8 mouse cellular contexts compared by ENCODE assay signal in the genomic region with DNA sequence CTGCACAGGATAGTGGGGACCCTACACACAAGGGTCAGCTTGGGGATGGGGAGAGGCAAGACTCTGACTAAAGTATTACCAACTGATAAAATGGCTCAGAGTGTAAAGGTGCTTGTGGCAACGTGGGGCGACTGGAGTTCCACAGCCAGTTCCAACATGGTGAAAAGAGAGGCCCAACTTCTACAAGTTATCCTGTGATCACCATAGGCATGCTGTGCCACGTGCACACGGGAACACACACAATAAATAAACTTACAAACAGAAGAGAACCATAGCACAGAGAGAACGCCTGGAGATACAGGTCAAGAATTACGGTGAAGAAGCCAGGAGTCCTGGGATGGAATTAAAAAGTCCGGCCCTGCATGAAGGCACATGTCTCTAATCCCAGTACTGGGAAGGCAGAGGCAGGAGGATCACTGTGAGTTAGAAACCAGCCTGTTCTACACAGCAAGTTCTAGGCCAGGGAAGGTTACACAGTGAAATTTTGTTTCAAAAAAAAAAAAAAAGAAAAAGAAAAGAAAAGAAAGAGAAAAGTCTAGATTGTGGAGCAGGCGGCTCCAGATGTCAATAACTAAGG. TPM values are rescaled to one million over a fixed set of nuclear protein-coding genes. Genes with fewer than 3 reads are reported as not detected.
A peak's percentile ranks its signal among the peaks of the same experiment; 100 is the strongest.
DNase-seq lines count a peak whose midpoint lies in the region; ATAC-seq and TF ChIP-seq lines count a peak whose summit lies in the region.

No protein-coding gene starts in this region.

- DNase-seq in kidney, adult 2 months: no peak
- no peak for DNase-seq in kidney, postnatal 36 days
- DNase-seq in hindbrain, embryonic 14.5 days (ENCODE audit: low spot score): no peak
- no peak for DNase-seq in midbrain, embryonic 14.5 days
- DNase-seq in kidney, adult 11 months: no peak
- no peak for DNase-seq in embryo, embryonic 9.5 days (ENCODE audit: extremely low spot score)

- TF ChIP-seq CTCF in kidney, adult 2 months (conservative IDR thresholded peaks at IDR 0.05; ENCODE audit: insufficient read depth, insufficient read length, low read depth, low read length): no peak
- no peak for TF ChIP-seq CTCF in bone marrow macrophage, adult 2 months (IDR thresholded peaks at IDR 0.05; ENCODE audit: low read depth, low read length)

- peaks cover 16% of the 10 kb centered on the region; the same call in 1 of the 2 replicates for H3K4me1 ChIP-seq in kidney, adult 2 months (ENCODE audit: control insufficient read depth, insufficient read depth, low read length)
- peaks cover 20% of the 10 kb centered on the region for H3K4me1 ChIP-seq in bone marrow macrophage, adult 2 months (ENCODE audit: control insufficient read depth, insufficient read depth, low read length)
- H3K4me1 ChIP-seq in hindbrain, embryonic 14.5 days (replicated peaks; ENCODE audit: control insufficient read depth, insufficient read depth, low read length): peaks cover 16% of the 10 kb centered on the region
- peaks cover 18% of the 10 kb centered on the region for H3K4me1 ChIP-seq in midbrain, embryonic 14.5 days (ENCODE audit: control insufficient read depth, insufficient read depth, low read length)

- H3K4me3 ChIP-seq in kidney, adult 2 months (ENCODE audit: insufficient read depth, low read depth, low read length): peak overlapping the region; percentile 88
- peak overlapping the region; percentile 81 for H3K4me3 ChIP-seq in bone marrow macrophage, adult 2 months (ENCODE audit: insufficient read depth, low read length)
- H3K4me3 ChIP-seq in hindbrain, embryonic 14.5 days (replicated peaks; ENCODE audit: low read length): peak overlapping the region; percentile 65
- peak overlapping the region; percentile 84 for H3K4me3 ChIP-seq in midbrain, embryonic 14.5 days (replicated peaks; ENCODE audit: low read depth, low read length)

- no peak overlapping the region for H3K27ac ChIP-seq in kidney, adult 2 months (ENCODE audit: insufficient read depth, low read depth, low read length)
- peak overlapping the region; percentile 66 for H3K27ac ChIP-seq in bone marrow macrophage, adult 2 months (ENCODE audit: insufficient read depth, low read depth, low read length)
- H3K27ac ChIP-seq in hindbrain, embryonic 14.5 days: peak overlapping the region; percentile 58; the same call in 1 of the 2 replicates
- H3K27ac ChIP-seq in midbrain, embryonic 14.5 days (replicated peaks; ENCODE audit: low read depth, low read length): peak overlapping the region; percentile 62

- H3K27me3 ChIP-seq in kidney, adult 2 months (replicated peaks; ENCODE audit: control insufficient read depth, insufficient read depth, low read length): no peaks in the 10 kb centered on the region
- H3K27me3 ChIP-seq in hindbrain, embryonic 14.5 days (ENCODE audit: control insufficient read depth, insufficient read depth, low read length): no peaks in the 10 kb centered on the region
- H3K27me3 ChIP-seq in midbrain, embryonic 14.5 days (ENCODE audit: control insufficient read depth, insufficient read depth, low read length): peaks cover 9% of the 10 kb centered on the region; the same call in 1 of the 2 replicates

- no peaks in the 10 kb centered on the region for H3K36me3 ChIP-seq in kidney, adult 2 months (ENCODE audit: control insufficient read depth, insufficient read depth, low read length)
- peaks cover 25% of the 10 kb centered on the region for H3K36me3 ChIP-seq in hindbrain, embryonic 14.5 days (replicated peaks; ENCODE audit: control insufficient read depth, insufficient read depth)
- peaks cover 22% of the 10 kb centered on the region for H3K36me3 ChIP-seq in midbrain, embryonic 14.5 days (ENCODE audit: control insufficient read depth, insufficient read depth, low read length)

- TF ChIP-seq POLR2A in kidney, adult 2 months (IDR thresholded peaks at IDR 0.05; ENCODE audit: low read depth, low read length): no peak
- TF ChIP-seq POLR2A in bone marrow macrophage, adult 2 months (IDR thresholded peaks at IDR 0.05; ENCODE audit: borderline replicate concordance, low read depth, low read length): no peak

- 3% methylated on average over 8 of the region's 8 CpGs for WGBS in kidney, adult 2 months
- WGBS in hindbrain, embryonic 14.5 days: 10% methylated on average over 8 of the region's 8 CpGs
- WGBS in midbrain, embryonic 14.5 days: 12% methylated on average over 8 of the region's 8 CpGs

- H3K9me3 ChIP-seq in hindbrain, embryonic 14.5 days (ENCODE audit: control insufficient read depth, low read length): no peaks in the 10 kb centered on the region
- H3K9me3 ChIP-seq in midbrain, embryonic 14.5 days (ENCODE audit: control insufficient read depth, low read length): no peaks in the 10 kb centered on the region

- peak overlapping the region; percentile 80 for H3K9ac ChIP-seq in hindbrain, embryonic 14.5 days
- peak overlapping the region; percentile 79 for H3K9ac ChIP-seq in midbrain, embryonic 14.5 days (replicated peaks; ENCODE audit: low read length)

- H3K4me2 ChIP-seq in hindbrain, embryonic 14.5 days (replicated peaks): peak overlapping the region; percentile 84
- H3K4me2 ChIP-seq in midbrain, embryonic 14.5 days (ENCODE audit: low read length): peak overlapping the region; percentile 76

- ATAC-seq in hindbrain, embryonic 14.5 days (ENCODE audit: low FRiP score): no peak
- no peak for ATAC-seq in midbrain, embryonic 14.5 days (ENCODE audit: low FRiP score, low TSS enrichment)
- no peak for ATAC-seq in erythroid progenitor cell, adult 5-6 weeks (replicated peaks; ENCODE audit: low FRiP score, poor library complexity, severe bottlenecking)

RNA-seq across cellular contexts. Expression of gene Cdc37, which starts 0.6 kb away (rescaled TPM):
- polyA plus RNA-seq in kidney, adult 2 months (2012; rRNA removed): 53.1 and 72.6 TPM in 2 replicates
- polyA plus RNA-seq in bone marrow macrophage, adult 2 months (2012; ENCODE audit: insufficient read depth, insufficient read length, missing spikeins): 104 and 110 TPM in 2 replicates
- 192 and 215 TPM in 2 replicates for polyA plus RNA-seq in hindbrain, embryonic 14.5 days (2014; fragmentation: Nextera tagmentation; extraction: Ambion mirVana)
- polyA plus RNA-seq in midbrain, embryonic 14.5 days (2014; fragmentation: Nextera tagmentation; extraction: Ambion mirVana): 213 and 223 TPM in 2 replicates
- total RNA-seq in erythroid progenitor cell, adult 5-6 weeks (2015; ENCODE audit: low replicate concordance): 28.9 and 42.9 TPM in 2 replicates
- 68.0 and 76.5 TPM in 2 replicates for total RNA-seq in erythroid progenitor cell, adult 5-6 weeks (2017; ENCODE audit: low replicate concordance)

RNA-seq across cellular contexts. Expression of gene Pde4a, which starts 16.3 kb away (rescaled TPM):
- 7.8 and 9.0 TPM in 2 replicates for polyA plus RNA-seq in kidney, adult 2 months (2012; rRNA removed)
- 13.2 and 14.2 TPM in 2 replicates for polyA plus RNA-seq in bone marrow macrophage, adult 2 months (2012; ENCODE audit: insufficient read depth, insufficient read length, missing spikeins)
- polyA plus RNA-seq in hindbrain, embryonic 14.5 days (2014; fragmentation: Nextera tagmentation; extraction: Ambion mirVana): 28.8 and 35.5 TPM in 2 replicates
- 28.4 and 32.3 TPM in 2 replicates for polyA plus RNA-seq in midbrain, embryonic 14.5 days (2014; fragmentation: Nextera tagmentation; extraction: Ambion mirVana)
- 4.6 TPM in 1 of 2 replicates, not detected in the other for total RNA-seq in erythroid progenitor cell, adult 5-6 weeks (2015; ENCODE audit: low replicate concordance)
- total RNA-seq in erythroid progenitor cell, adult 5-6 weeks (2017; ENCODE audit: low replicate concordance): 0.15 and 0.39 TPM in 2 replicates

RNA-seq across cellular contexts. Expression of gene Tyk2, which starts 18.1 kb away (rescaled TPM):
- 17.0 and 19.0 TPM in 2 replicates for polyA plus RNA-seq in kidney, adult 2 months (2012; rRNA removed)
- 46.3 and 47.1 TPM in 2 replicates for polyA plus RNA-seq in bone marrow macrophage, adult 2 months (2012; ENCODE audit: insufficient read depth, insufficient read length, missing spikeins)
- polyA plus RNA-seq in hindbrain, embryonic 14.5 days (2014; fragmentation: Nextera tagmentation; extraction: Ambion mirVana): 7.3 and 8.4 TPM in 2 replicates
- 7.4 and 8.5 TPM in 2 replicates for polyA plus RNA-seq in midbrain, embryonic 14.5 days (2014; fragmentation: Nextera tagmentation; extraction: Ambion mirVana)
- 2.5 and 5.0 TPM in 2 replicates for total RNA-seq in erythroid progenitor cell, adult 5-6 weeks (2015; ENCODE audit: low replicate concordance)
- 4.7 and 5.0 TPM in 2 replicates for total RNA-seq in erythroid progenitor cell, adult 5-6 weeks (2017; ENCODE audit: low replicate concordance)

RNA-seq across cellular contexts. Expression of gene Raver1, which starts 57.4 kb away (rescaled TPM):
- 45.8 and 47.3 TPM in 2 replicates for polyA plus RNA-seq in kidney, adult 2 months (2012; rRNA removed)
- 31.2 and 35.4 TPM in 2 replicates for polyA plus RNA-seq in bone marrow macrophage, adult 2 months (2012; ENCODE audit: insufficient read depth, insufficient read length, missing spikeins)
- polyA plus RNA-seq in hindbrain, embryonic 14.5 days (2014; fragmentation: Nextera tagmentation; extraction: Ambion mirVana): 35.2 and 37.6 TPM in 2 replicates
- polyA plus RNA-seq in midbrain, embryonic 14.5 days (2014; fragmentation: Nextera tagmentation; extraction: Ambion mirVana): 28.3 and 41.0 TPM in 2 replicates
- total RNA-seq in erythroid progenitor cell, adult 5-6 weeks (2015; ENCODE audit: low replicate concordance): 18.4 and 23.4 TPM in 2 replicates
- total RNA-seq in erythroid progenitor cell, adult 5-6 weeks (2017; ENCODE audit: low replicate concordance): 21.1 and 32.5 TPM in 2 replicates

RNA-seq across cellular contexts. Expression of gene Gm38431, which starts 57.4 kb away (rescaled TPM):
- polyA plus RNA-seq in kidney, adult 2 months (2012; rRNA removed): 1.1 and 2.6 TPM in 2 replicates
- polyA plus RNA-seq in bone marrow macrophage, adult 2 months (2012; ENCODE audit: insufficient read depth, insufficient read length, missing spikeins): 0.56 and 1.3 TPM in 2 replicates
- 0.95 and 1.6 TPM in 2 replicates for polyA plus RNA-seq in hindbrain, embryonic 14.5 days (2014; fragmentation: Nextera tagmentation; extraction: Ambion mirVana)
- 1.9 and 2.0 TPM in 2 replicates for polyA plus RNA-seq in midbrain, embryonic 14.5 days (2014; fragmentation: Nextera tagmentation; extraction: Ambion mirVana)
- total RNA-seq in erythroid progenitor cell, adult 5-6 weeks (2015; ENCODE audit: low replicate concordance): 30.6 and 34.0 TPM in 2 replicates
- total RNA-seq in erythroid progenitor cell, adult 5-6 weeks (2017; ENCODE audit: low replicate concordance): 4.2 TPM in 1 of 2 replicates, not detected in the other
